Mouse (Mus musculus) forebrain, embryonic 14.5 days (tissue): ENCODE results near the gene Kif6. TPM values are rescaled to one million over a fixed set of nuclear protein-coding genes. Genes with fewer than 3 reads are reported as not detected.
A peak's percentile ranks its signal among the peaks of the same experiment; 100 is the strongest.

Experiments used
- ATAC-seq: fragments of 200-750 bp; cut with Nextera tagmentation; 2 replicates; pipeline ENCODE4 v1.8.0; 2017; ENCODE audit warnings: mild to moderate bottlenecking, moderate library complexity
- DNase-seq: peaks from one replicate; pipeline ENCODE4 v3.0.0-alpha.2; 2015; ENCODE audit warnings: low spot score
- H3K27ac ChIP-seq: fragments of 300-500 bp; sonication (generic); 2 replicates; pipeline ENCODE4 v1.5.1; 2014; ENCODE audit warnings: low read depth, mild to moderate bottlenecking, control low read depth, low read length, moderate library complexity
- H3K27me3 ChIP-seq: fragments of 300-500 bp; sonication (generic); replicated peaks from 2 replicates; pipeline ENCODE4 v1.6.1; 2014; ENCODE audit warnings: low read length, control low read depth, mixed read lengths; ENCODE audit not compliant: control insufficient read depth, insufficient read depth
- H3K36me3 ChIP-seq: fragments of 300-500 bp; sonication (generic); 2 replicates; pipeline ENCODE4 v1.6.1; 2014; ENCODE audit warnings: low read length, control low read depth; ENCODE audit not compliant: control insufficient read depth, insufficient read depth
- H3K4me1 ChIP-seq: fragments of 300-500 bp; sonication (generic); 2 replicates; pipeline ENCODE4 v1.6.1; 2014; ENCODE audit warnings: antibody characterized with exemption, low read length, control low read depth; ENCODE audit not compliant: control insufficient read depth, insufficient read depth
- H3K4me2 ChIP-seq: fragments of 300-500 bp; sonication (generic); 2 replicates; pipeline ENCODE4 v1.6.1; 2014; ENCODE audit warnings: mild to moderate bottlenecking, control low read depth, low read length
- H3K4me3 ChIP-seq: fragments of 300-500 bp; sonication (generic); 2 replicates; pipeline ENCODE4 v1.5.1; 2014; ENCODE audit warnings: low read depth, low read length, control low read depth
- H3K9ac ChIP-seq: fragments of 300-500 bp; sonication (generic); 2 replicates; pipeline ENCODE4 v1.6.1; 2014; ENCODE audit warnings: mild to moderate bottlenecking, low read length, control low read depth, moderate library complexity
- H3K9me3 ChIP-seq: fragments of 300-500 bp; sonication (generic); replicated peaks from 2 replicates; pipeline ENCODE4 v1.6.1; 2016; ENCODE audit warnings: low read length, control low read depth, mixed read lengths; ENCODE audit not compliant: control insufficient read depth
- WGBS: fragments of 180-500 bp; shearing (Covaris S2); extraction: QIAGEN DNeasy Blood & Tissue Kit; methylation state at CpG from one replicate; pipeline ENCODE4 v1.1.7; 2014; 5-methylcytosine and 5-hydroxymethylcytosine counted together
- polyA plus RNA-seq: library from polyadenylated mRNA; unstranded; fragments of >200 nt; fragmentation: Nextera tagmentation; extraction: Ambion mirVana; gene quantifications from 2 replicates; pipeline ENCODE4 v1.2.1, GENCODE M21; 2014

Kif6 gene
- polyA plus RNA-seq, 1 experiment from 2014 or later, result 1.2 TPM

GRCm38 (mm10) chr17:49824142-49824840, 209.4 kb downstream of the Kif6 start:
- no peak overlapping the region for H3K4me3 ChIP-seq
- no peaks in the 10 kb centered on the region for H3K27me3 ChIP-seq
- H3K27ac ChIP-seq, result no peak overlapping the region
- ATAC-seq (no peak), DNase-seq (no peak)
- no peaks in the 10 kb centered on the region for H3K9me3 ChIP-seq
- no peak overlapping the region for H3K9ac ChIP-seq
- H3K4me2 ChIP-seq, result no peak overlapping the region
- 78% methylated on average over 6 of the region's 6 CpGs for WGBS
- H3K36me3 ChIP-seq, result no peaks in the 10 kb centered on the region
- H3K4me1 ChIP-seq, result no peaks in the 10 kb centered on the region

DNA sequence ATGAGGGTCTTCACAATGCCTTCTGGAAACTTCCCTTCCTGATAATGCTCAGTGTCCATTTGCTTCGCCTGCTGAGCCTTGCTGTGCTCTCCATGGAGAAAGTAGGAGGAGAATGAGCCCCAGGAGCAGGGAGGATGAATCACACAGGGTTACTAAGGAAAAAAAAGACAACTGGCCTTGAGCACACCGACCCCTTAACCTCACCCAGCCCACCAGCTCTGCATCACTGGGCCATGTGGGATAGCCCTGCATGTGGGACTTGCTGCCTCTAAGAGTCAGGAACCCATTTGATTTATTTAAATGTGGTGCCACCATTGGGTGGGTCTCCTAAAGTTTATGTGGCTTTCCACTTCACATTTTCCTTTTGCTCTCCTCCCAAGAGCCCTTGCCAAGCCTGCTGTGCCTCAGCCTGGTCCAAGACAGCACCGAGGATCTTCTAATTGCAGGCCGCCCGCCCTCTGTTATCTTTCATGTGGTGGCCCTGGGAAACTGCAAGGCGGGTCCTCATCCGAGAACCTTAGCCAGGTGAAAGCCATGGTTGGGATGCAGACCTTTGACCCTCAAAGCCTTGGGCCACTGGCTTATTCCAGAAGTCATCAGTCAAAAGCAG, 210.0 kb downstream of the Kif6 start:
- 92% methylated on average over 7 of the region's 7 CpGs for WGBS
- Histone ChIP-seq H3K4me3 (no peak overlapping the region), H3K27ac (no peak overlapping the region), H3K9me3 (no peaks in the 10 kb centered on the region), H3K27me3 (no peaks in the 10 kb centered on the region), H3K9ac (no peak overlapping the region), H3K4me2 (no peak overlapping the region), H3K4me1 (no peaks in the 10 kb centered on the region), H3K36me3 (no peaks in the 10 kb centered on the region)
- ATAC-seq (no peak), DNase-seq (no peak)

- 66% methylated on average over 5 of the region's 5 CpGs for WGBS
- no peaks in the 10 kb centered on the region for H3K36me3 ChIP-seq
- H3K9me3 ChIP-seq, result no peaks in the 10 kb centered on the region
- no peaks in the 10 kb centered on the region for H3K4me1 ChIP-seq
- no peaks in the 10 kb centered on the region for H3K27me3 ChIP-seq
- no peak overlapping the region for H3K4me3 ChIP-seq
- DNase-seq (peak; percentile 61), ATAC-seq (peak; percentile 50; the same call in 1 of the 2 replicates)
- H3K4me2 ChIP-seq, result no peak overlapping the region
- H3K9ac ChIP-seq, result no peak overlapping the region
- no peak overlapping the region for H3K27ac ChIP-seq
These were observed 210.9 kb downstream of the Kif6 start for GRCm38 (mm10) chr17:49825831-49826230.

DNA sequence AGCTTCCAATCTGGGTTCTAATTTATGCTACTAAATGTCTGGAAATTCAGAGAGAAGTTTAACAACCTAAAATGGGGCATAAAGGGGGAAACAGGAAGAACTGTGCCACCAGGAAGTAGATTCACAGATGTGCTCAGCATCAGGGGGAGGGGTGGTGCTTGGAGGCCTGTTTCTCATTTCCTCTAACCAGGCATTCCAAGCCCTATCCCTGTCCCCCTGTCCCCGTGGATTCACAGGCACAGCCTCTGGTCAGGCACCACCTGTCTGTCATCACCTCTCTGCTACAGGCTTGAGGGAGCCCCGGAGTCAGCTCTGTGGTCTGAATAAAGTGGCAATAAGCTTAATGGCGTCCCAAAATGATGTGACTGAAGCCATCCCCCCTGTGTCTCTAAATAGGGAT, 216.8 kb downstream of the Kif6 start:
- Histone ChIP-seq H3K4me1 (no peaks in the 10 kb centered on the region), H3K27ac (no peak overlapping the region), H3K9ac (no peak overlapping the region), H3K36me3 (no peaks in the 10 kb centered on the region), H3K4me3 (no peak overlapping the region), H3K27me3 (no peaks in the 10 kb centered on the region), H3K9me3 (no peaks in the 10 kb centered on the region), H3K4me2 (no peak overlapping the region)
- no peak for DNase-seq
- no peak for ATAC-seq
- WGBS, result 69% methylated on average over 3 of the region's 3 CpGs

DNA sequence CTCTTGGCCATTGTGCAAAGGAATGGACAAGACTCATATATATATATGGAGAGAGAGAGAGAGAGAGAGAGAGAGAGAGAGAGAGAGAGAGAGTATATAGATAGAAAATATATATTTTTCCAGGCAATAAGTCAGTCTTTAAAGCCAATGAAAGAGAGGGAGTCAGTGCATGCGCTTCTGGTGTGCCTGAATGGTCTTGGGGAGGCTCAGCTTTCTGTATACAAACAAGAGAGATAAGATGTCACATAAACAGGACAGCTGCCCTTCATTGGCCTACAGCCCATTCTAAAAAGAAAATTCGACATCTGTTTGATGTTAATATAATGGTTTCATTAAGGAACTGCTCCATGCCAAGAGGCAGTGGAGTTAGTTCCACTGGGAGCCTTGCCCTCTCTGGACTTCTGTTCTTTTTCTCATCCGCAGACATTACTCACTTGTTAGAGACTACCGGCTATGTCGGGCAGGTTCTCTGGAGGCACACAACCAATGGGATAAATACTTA, 219.2 kb downstream of the Kif6 start:
- Histone ChIP-seq H3K9ac (no peak overlapping the region), H3K4me3 (no peak overlapping the region), H3K27me3 (no peaks in the 10 kb centered on the region), H3K4me1 (no peaks in the 10 kb centered on the region), H3K27ac (no peak overlapping the region), H3K4me2 (no peak overlapping the region), H3K36me3 (no peaks in the 10 kb centered on the region), H3K9me3 (no peaks in the 10 kb centered on the region)
- ATAC-seq (no peak), DNase-seq (no peak)
- 87% methylated on average over 5 of the region's 5 CpGs for WGBS

- no peak overlapping the region for H3K27ac ChIP-seq
- H3K4me3 ChIP-seq, result no peak overlapping the region
- H3K4me1 ChIP-seq, result no peaks in the 10 kb centered on the region
- H3K9ac ChIP-seq, result no peak overlapping the region
- no peaks in the 10 kb centered on the region for H3K36me3 ChIP-seq
- ATAC-seq (no peak), DNase-seq (no peak)
- H3K9me3 ChIP-seq, result no peaks in the 10 kb centered on the region
- 64% methylated on average over 5 of the region's 5 CpGs for WGBS
- no peaks in the 10 kb centered on the region for H3K27me3 ChIP-seq
- H3K4me2 ChIP-seq, result no peak overlapping the region
These were observed 222.5 kb downstream of the Kif6 start for GRCm38 (mm10) chr17:49837417-49837816.

GRCm38 (mm10) chr17:49839243-49839642, 224.3 kb downstream of the Kif6 start:
- DNase-seq (no peak), ATAC-seq (no peak)
- H3K36me3 ChIP-seq, result no peaks in the 10 kb centered on the region
- H3K4me2 ChIP-seq, result no peak overlapping the region
- no peaks in the 10 kb centered on the region for H3K27me3 ChIP-seq
- no peak overlapping the region for H3K9ac ChIP-seq
- H3K4me1 ChIP-seq, result no peaks in the 10 kb centered on the region
- 81% methylated on average over 3 of the region's 3 CpGs for WGBS
- H3K4me3 ChIP-seq, result no peak overlapping the region
- no peak overlapping the region for H3K27ac ChIP-seq
- H3K9me3 ChIP-seq, result no peaks in the 10 kb centered on the region

GRCm38 (mm10) chr17:49851210-49851609, 236.3 kb downstream of the Kif6 start:
- no peak for DNase-seq
- H3K9ac ChIP-seq, result no peak overlapping the region
- 84% methylated on average over 3 of the region's 3 CpGs for WGBS
- no peaks in the 10 kb centered on the region for H3K36me3 ChIP-seq
- ATAC-seq, result no peak
- no peaks in the 10 kb centered on the region for H3K4me1 ChIP-seq
- no peak overlapping the region for H3K4me2 ChIP-seq
- no peaks in the 10 kb centered on the region for H3K9me3 ChIP-seq
- no peaks in the 10 kb centered on the region for H3K27me3 ChIP-seq
- H3K27ac ChIP-seq, result no peak overlapping the region
- no peak overlapping the region for H3K4me3 ChIP-seq

DNA sequence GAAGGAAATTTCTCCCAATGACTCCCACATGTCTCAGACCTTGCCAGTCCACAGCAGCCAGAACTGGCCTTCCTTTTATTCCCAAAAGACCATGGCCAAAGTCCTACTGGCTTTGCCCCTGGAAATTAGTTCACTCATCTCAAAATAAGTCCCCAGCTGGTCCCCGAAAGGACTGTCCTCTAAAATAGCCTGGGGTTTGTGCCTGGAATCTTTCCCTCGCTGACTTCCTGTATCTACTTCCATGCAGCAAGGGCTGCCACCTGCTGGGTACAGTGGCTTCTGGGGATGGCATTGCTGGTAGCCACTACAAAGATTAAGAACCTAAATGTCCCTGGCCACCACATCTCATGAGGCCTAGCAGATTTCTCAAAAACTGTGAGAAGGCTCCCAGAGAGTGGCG, 237.2 kb downstream of the Kif6 start:
- Histone ChIP-seq H3K36me3 (no peaks in the 10 kb centered on the region), H3K9ac (no peak overlapping the region), H3K4me3 (no peak overlapping the region), H3K4me2 (no peak overlapping the region), H3K27ac (no peak overlapping the region), H3K4me1 (no peaks in the 10 kb centered on the region), H3K27me3 (no peaks in the 10 kb centered on the region), H3K9me3 (no peaks in the 10 kb centered on the region)
- no peak for DNase-seq
- 77% methylated on average over 3 of the region's 3 CpGs for WGBS
- ATAC-seq, result no peak
